Mouse (Mus musculus) ES-CJ7 (cell line): ENCODE results near the gene Cd164.
A peak's percentile ranks its signal among the peaks of the same experiment; 100 is the strongest.

Experiments
- DNase-seq: peaks from one replicate; pipeline ENCODE4 v3.0.0; 2011; ENCODE audit warnings: low read depth, low spot score

Cd164 gene

GRCm38 (mm10) chr10:41518981-41519618, at the start of gene Cd164:
Gene Cd164 (plus strand): TSS chr10:41519414.
- DNase-seq: peak; percentile 96

DNA sequence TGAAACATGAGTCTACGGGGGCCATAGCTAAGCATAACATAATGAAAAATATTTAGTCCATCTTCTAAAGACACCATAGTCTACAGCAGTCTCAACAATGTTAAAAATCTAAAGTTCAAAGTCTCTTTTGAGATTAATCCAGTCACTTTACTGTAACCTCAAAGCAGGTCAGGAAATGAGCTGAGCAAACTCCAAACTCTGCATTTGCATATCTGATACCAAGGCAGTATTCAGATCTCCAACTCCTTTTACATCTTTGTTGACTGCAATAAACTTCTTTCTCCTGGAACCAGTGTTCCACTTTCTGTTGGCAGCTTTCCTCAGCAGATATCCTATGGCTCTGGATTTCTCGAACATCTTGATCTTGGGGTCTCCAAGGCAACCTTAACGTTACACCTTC, 48.5 kb upstream of the Cd164 start:
- no peak for DNase-seq

DNA sequence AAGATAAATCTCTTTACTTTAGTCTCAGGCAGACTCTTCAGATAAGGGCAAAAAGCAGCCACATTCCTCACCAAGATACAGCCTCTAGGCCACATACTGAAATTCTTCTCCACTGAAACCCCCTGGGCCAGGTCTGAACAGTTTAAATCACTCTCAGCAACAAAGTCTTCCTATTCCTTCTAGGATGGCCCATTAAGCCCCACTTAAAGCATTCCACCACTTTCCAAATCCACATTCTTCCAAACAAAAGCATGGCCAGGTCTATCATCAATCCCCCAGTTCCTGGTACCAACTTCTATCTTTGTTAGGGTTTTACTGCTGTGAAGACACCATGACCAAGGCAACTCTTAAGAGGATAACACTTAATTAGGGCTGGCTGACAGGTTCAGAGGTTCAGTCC, 46.7 kb upstream of the Cd164 start:
- DNase-seq: peak; percentile 52

GRCm38 (mm10) chr10:41472962-41473481, 46.2 kb upstream of the Cd164 start:
- DNase-seq: peak; percentile 71

GRCm38 (mm10) chr10:41473782-41474468, 45.3 kb upstream of the Cd164 start:
- no peak for DNase-seq

DNA sequence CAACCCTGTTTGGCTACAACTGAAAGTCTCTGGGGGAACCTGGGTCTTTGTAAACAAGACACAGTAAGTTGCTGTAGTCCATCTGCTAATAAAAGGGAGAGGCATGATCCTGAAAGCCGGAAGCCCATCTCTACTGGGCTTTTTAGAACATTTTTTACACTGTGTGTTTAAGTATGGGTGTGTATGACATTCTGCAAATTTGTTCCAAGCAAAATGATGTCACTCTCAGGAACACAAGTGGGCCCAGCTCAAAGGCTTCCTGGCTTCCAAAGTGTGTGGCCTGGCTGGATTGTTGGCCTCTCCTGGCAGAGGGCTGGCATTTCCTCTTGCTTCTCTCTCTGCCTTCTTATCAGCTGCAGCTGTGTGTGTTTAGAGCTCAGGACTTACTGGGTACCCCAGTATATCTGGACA, 44.2 kb upstream of the Cd164 start:
- no peak for DNase-seq

- DNase-seq: peak; percentile 64
These were observed 42.8 kb upstream of the Cd164 start, which contains the start of gene Mical1 for GRCm38 (mm10) chr10:41476171-41477017. Gene Mical1 (plus strand): TSS chr10:41476314.

DNA sequence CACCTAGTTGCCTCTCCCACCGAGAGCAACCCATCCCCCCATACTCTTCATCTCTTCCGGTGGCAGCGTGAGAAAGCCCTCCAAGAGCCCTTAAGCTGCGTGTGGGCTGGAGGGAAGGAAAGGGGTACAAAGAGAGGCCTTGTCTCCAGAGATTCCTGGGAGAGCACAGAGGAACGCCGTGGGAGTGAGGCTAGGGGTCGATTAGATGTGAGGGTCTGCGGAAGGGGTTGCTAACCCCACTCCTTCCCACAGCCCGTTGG, 42.3 kb upstream of the Cd164 start:
- DNase-seq: peak; percentile 31

- peak; percentile 73 for DNase-seq
These were observed 41.7 kb upstream of the Cd164 start for GRCm38 (mm10) chr10:41477278-41478181.

DNA sequence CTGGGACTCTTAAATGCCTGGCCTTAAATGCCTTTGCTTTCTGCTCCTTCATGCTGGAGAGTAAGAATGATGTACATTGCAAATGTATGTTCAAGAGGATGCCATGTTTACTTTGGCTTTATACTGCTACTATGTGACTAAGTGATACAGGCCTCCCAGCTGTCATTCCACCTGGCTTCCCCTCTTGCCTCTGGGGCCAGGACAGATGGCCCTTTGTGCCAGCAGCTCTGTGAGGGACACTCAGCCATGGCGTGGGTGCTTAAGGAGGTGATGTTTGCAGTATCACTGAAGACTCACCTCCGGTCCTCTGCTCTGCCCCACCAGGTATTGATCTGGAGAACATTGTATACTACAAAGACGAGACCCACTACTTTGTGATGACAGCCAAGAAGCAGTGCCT, 39.3 kb upstream of the Cd164 start:
- no peak for DNase-seq

DNA sequence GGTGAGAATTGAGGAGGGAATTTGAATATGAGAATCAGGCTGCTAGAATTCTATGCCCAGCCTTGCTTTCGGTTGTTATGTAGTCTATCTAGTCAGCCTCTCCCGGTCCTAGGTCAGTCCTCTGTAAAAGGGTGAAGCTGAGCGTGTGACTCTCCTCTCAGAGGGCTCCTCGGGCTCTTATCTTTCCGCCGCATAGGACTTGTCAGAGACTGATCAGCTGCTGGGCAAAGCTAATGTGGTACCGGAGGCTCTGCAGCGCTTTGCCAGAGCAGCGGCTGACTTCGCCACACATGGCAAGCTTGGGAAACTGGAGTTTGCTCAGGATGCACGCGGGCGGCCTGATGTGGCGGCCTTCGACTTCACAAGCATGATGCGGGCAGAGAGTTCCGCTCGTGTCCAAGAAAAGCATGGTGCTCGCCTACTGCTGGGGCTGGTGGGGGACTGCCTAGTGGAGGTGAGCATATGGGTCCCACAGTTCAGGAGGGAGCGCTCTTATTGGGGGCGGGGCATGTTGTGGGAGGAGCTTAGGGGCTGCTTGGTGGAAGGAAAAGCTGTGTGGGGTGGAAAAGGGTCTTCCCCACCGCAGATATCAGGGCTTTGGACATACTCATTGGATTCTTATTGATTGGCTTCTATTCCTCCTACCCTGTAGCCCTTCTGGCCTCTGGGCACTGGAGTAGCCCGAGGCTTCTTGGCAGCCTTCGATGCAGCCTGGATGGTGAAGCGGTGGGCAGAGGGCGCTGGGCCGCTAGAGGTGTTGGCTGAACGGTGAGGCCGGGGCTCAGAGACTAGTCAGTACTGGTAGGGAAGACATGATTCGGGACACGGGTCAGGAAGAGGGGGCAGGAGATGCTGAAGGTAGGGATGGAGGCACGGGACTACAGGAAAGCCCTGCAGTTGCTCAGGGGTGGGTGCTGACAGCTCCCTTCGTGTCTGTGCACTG, 38.0 kb upstream of the Cd164 start:
- peak; percentile 40 for DNase-seq

DNA sequence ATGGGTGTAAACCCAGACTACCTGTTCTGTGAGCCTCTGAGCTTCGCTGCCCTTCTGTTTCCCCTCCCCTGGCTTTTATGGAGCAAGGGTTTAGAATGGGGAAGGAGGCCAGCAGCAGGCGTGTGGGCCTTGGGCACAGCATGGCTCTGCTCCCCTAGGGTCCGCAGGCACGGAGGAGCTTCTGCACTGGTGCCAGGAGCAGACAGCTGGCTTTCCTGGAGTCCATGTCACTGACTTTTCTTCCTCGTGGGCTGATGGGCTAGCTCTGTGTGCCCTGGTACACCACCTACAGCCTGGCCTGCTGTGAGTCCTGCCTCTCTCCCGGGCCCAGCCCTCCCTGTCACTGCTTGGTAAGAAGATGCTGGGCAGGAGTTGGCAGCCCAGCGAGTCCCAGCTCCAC, 36.8 kb upstream of the Cd164 start:
- no peak for DNase-seq

DNA sequence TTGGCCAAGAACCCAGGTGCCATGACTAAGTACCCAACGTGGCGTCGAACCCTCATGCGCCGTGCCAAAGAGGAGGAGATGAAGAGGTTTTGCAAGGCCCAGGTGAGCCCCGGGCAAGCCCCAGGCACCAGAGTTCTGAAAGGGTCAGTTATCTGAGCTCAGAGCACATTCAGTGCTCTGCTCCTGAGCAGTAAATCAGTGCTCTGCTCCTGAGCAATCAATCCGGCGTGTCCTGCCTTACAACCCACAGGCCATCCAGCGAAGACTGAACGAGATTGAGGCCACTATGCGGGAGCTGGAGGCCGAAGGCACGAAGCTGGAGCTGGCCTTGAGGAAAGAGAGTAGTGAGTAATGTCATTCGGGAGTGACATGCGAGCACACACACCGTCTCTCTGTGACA, 33.4 kb upstream of the Cd164 start:
- no peak for DNase-seq

DNA sequence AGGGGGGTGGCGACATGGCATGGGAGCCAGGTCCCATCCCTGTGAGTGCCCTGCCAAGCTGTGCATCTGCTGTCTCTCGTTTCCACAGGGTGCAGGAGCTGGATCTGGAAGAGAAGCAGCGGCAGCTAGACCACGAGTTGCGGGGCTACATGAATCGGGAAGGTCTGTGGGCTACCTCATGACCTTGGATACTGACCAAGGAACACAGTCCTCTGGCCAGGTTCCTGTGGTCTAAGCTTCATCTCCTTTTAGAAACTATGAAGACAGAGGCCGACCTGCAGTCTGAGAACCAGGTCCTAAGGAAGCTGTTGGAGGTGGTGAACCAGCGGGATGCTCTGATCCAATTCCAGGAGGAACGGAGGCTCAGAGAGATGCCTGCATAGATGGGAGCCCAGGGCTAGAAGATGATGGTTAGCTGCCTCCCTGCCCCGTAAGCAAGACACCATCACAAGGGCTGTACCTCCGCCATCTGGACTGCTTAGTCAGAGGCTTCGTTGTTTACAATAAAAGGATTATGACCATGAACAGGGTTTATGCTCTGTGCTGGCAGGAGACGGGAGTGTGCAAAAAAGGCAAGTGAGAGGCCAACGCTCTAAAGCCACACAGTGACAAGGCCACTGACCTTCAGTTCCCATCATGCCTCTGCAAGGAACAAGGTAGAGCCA, 32.6 kb upstream of the Cd164 start:
- DNase-seq: no peak

DNA sequence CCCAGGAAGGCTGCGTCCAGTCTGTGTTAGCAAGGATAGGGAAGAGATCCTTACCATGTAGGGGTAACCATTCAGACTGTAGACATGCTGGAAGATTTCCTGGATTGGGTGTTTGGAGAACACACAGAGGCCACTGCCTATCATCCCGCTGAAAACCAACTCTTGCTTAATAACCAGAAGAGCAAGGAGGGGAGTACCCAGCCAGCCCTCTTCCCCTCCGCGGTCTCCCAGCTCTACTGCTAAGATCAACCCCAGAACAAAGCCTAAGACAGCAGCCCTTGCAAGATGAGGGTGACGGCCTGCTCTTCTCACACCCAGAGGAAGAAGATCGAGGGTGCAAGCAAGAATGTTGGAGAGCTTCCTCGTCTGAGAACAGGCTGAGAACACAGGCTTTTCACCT, 30.3 kb upstream of the Cd164 start:
- DNase-seq: no peak

GRCm38 (mm10) chr10:41489294-41489693, 29.9 kb upstream of the Cd164 start:
- DNase-seq: no peak

DNA sequence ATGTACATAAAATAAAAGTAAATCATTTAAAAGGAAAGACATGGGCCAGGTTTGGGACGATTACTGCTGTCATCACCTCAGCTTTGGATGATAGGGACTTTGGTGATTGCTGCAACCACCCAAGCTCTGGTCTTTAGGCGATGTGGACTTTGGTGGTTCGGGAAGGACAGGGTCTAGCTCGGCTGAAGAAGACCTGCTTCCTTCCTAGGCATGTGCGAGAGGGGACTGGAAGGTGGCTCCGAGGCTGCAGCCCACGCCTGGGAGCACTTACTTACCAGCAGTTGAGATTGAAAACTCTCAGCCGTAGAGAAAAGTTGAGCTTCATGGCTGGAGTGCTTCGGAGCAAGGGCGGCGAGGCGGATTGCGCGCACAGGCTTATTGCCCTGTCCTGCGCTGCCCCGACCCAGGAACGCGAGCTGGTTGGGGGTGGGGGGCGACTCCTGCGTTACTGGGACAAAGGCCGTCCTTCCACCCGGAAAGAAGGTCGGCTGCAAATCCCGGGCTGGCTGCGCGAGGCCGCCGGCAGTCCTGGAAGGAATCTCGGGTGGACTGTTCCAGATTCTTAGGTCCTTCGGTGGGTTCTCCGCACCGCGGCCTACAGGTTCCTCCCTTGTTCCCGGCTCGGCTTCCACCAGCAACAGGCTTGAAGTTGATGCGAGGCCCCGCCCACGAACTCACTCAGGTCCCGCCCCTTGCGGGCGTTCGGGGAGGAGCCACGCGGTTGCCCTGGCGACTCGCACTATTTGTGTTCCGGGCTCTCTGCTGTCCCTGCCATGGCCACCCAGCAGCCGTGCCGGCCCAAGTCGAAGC, 29.3 kb upstream of the Cd164 start, which contains the start of the genes Smpd2 and Ppil6:
Smpd2 (minus strand) TSS at position 662 of the 810 bp plus-strand sequence.
Ppil6 (plus strand) TSS at position 732 of the 810 bp plus-strand sequence.
- peak; percentile 92 for DNase-seq

GRCm38 (mm10) chr10:41490518-41490873, 28.7 kb upstream of the Cd164 start:
- no peak for DNase-seq

GRCm38 (mm10) chr10:41491111-41491510, 28.1 kb upstream of the Cd164 start:
- no peak for DNase-seq
